Mouse (Mus musculus): ENCODE data around the gene Ccdc171.
"Not testable (repeated sequence)": the region's sequence is repeated elsewhere in the genome, so short reads cannot be mapped to it uniquely, and the experiment has no call there.

Ccdc171 gene

DNA sequence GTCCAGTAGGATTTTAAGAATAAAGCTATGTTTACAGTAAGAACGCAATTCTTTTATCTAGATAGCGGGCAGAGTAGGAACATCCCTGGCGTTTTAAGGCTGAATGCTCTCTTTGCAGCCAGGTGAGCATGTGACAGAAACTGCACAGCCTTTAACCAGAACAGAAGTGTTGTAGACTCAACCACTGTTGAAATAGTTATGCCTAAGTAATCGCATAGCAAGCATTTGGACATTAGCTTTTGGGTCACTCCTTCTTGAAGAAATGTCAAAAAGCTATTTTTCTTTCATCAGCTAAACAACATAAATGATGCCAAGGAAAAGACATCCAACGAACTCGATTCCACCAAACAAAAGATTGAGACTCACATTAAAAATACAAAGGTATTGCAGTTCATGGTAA lies 131.7 kb downstream of the Ccdc171 start:
- no peak for DNase-seq

DNA sequence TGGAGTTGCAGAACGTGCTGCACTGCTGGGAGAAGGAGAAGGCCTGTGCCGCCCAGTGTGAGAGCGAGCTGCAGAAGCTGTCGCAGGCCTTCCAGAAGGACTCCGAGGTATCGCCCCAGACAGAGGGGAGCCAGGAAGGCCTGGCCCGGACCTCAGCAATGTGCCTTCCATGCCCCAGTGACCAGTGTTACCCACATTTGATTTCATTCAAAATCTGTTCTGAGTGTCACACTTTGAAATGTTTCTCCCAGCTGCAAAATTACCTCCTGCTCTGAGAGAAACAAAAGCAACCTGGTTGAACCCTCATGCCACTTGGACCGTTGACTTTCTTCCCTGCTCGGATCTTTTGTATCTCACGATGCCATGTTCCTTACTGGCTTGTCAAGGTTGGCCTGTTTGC lies 133.1 kb downstream of the Ccdc171 start:
- no peak for DNase-seq

DNA sequence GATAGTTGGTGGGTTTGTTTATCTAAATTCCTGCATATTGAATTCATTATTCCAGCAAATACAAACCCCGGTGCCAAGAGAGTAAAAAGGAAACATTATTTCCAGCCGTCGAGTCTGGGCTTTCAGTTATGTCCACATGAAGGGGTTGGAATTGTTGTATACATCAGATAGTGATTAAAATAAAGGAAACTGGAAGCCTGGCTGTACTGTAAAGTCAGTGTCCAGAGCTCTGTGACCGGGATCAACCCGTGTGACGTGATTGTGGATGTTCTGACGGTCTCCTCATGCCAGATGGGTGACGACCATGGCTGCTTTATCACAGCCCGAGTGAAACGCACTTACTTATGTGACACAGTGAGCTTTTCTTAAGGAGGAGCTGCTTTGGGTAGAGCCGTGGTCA lies 134.1 kb downstream of the Ccdc171 start:
- DNase-seq, result no peak

GRCm38 (mm10) chr4:83661519-83662271 lies 136.3 kb downstream of the Ccdc171 start:
- no peak for DNase-seq

DNA sequence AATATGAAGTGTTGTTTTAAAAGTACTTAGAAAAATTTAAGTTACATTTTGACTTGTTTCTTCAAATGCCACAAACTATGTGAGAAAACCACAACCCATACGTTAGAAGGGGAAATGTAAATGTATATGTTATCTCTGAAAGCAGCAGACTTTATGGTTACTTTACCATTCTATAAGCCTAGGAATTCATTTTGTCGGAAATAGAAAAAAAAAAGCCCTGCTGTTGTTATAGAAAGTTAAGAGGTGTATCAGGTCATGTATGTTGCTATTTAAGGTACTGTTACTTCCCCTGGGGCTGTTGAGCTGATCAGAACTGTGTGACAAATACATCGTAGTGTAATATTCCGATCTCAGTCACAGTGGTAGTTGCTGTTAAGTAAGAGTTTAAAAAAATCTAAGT lies 137.0 kb downstream of the Ccdc171 start:
- DNase-seq, result no peak

DNA sequence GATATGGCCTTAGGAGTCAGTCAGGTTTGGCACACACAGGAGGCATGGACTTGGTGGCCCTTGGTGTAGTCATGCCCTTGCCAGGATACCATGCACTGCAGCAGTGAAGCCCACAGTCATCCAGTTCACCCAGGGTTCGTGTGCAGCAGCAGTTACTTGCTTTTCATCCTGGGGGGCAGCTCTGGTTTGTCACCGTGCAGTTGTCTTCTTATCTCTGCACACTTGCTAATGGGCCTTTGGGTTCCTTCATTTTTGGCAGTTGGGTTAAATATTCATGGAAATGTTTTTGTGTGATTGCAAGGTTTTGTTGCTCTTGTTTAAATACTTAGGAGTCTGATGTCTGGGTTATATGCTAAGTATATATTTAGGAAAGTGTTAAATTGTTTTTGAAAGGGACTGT lies 144.2 kb downstream of the Ccdc171 start:
- DNase-seq, result no peak

DNA sequence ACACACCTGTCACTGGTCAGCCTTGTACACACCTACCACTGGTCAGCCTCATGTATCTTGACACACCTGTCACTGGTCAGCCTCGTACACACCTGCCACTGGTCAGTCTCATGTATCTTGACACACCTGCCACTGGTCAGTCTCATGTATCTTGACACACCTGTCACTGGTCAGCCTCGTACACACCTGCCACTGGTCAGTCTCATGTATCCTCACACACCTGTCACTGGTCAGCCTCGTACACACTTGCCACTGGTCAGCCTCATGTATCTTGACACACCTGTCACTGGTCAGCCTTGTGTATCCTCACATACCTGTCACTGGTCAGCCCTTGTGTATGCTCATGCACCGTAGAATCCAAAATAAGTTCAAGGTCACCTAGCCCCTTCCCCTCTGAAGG lies 150.0 kb downstream of the Ccdc171 start:
- DNase-seq, result not testable (repeated sequence)

DNA sequence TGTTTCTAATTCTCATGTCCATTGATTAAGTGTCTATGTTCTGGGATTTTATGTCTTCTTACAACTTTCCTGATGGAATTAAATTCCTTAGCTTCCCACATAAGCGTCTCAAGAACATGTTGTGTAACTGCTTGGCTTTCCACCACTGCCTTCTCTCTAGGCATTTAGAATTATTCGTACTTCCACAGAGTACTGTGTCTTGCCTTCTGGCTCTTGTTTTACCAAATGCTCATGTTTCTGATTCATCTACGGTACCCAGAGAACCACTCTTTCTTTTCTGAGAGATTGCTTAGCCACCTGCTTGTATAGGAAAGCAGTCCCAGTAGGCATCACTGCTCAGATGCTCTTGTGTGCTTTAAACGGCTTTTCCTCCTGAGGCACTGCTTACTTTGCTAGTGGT lies 151.1 kb downstream of the Ccdc171 start:
- DNase-seq, result no peak

GRCm38 (mm10) chr4:83681081-83681480 lies 155.7 kb downstream of the Ccdc171 start:
- no peak for DNase-seq

GRCm38 (mm10) chr4:83682866-83683265 lies 157.5 kb downstream of the Ccdc171 start:
- no peak for DNase-seq

DNA sequence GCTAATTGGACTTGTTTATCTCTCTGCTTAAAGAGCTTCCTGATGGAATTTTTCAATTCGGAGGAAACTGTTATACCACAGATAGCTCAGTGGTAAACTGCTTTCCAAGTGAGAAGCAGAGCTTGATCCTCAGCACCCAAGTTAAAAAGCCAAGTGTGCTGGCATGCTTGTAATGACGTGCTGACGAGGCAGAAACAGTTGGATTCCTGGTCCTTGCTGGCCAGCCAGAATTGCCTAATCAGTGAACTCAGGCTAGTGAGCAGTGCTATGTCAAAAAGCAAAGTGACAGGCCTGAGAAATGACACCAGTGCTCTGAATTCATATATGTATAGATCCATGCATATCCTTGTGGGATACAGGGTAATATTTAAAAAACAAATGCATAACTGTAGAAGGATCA lies 174.8 kb downstream of the Ccdc171 start:
- DNase-seq, result no peak

DNA sequence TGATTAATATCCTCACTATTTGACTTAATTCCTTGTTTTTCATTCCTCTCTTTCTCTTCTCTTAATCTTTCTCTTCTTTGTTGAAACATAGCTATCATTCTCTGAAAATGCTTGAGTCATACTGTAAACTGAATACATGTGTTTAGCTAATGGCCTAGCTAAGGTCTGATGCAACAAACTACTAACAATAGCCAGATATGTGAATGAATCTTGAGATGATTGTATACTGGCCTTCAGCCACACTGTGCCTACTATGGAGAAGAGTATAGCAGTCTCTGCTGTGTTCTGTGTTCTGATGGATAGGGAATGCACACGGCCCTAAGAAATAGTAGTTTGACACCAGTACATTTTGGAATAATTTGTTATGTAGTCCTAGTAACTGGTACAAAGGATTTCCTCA lies 191.7 kb downstream of the Ccdc171 start:
- no peak for DNase-seq

- DNase-seq, result no peak
Observed at GRCm38 (mm10) chr4:83719816-83720215, 194.5 kb downstream of the Ccdc171 start.

- DNase-seq, result peak in 1 of 2 experiments; percentile 5
Observed at GRCm38 (mm10) chr4:83725136-83725535, 199.8 kb downstream of the Ccdc171 start.

GRCm38 (mm10) chr4:83739137-83739890 lies 214.0 kb downstream of the Ccdc171 start:
- no peak for DNase-seq

DNA sequence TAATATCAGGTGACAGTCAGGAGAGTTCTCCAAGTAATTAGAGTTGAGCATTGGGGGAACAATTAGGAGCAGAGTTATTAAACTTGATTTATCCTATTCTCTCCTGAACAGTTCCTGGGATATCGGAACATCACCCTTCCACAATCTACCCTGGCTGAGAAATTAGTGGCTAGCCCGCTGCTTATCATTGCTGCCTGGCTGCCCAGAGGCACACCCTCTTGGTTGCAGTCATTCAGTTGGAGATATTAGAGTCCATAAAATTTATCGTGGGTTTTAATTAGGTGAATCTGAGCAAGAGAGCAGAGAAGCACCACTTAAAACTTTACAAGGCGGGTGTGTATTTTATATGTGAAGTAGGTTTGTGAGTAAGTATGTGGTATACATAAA lies 214.5 kb downstream of the Ccdc171 start:
- no peak for DNase-seq

- DNase-seq, result no peak
Observed at GRCm38 (mm10) chr4:83742806-83743460, 217.6 kb downstream of the Ccdc171 start.

DNA sequence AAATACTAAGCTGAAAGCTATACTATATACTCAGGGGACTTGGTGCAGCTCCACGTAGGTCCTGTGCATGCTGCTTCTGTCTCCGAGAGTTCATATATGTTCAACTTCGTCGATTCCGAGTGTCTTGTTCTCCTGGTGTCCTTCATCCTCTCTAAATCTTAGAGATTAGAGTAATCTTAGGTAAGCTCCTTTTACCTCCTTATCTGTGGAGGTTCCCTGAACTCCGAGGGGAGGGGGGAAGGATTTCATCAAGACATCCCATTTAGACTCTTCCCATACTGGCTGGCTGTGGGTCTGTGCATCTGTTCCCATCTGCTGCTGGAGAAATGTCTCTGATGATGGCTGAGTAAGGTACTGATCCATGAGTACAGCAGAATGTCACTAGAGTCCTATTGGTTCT lies 249.8 kb downstream of the Ccdc171 start:
- no peak for DNase-seq

- no peak for DNase-seq
Observed at GRCm38 (mm10) chr4:83780044-83780443, 254.7 kb downstream of the Ccdc171 start.

GRCm38 (mm10) chr4:83785115-83785514 lies 259.8 kb downstream of the Ccdc171 start:
- DNase-seq, result no peak

DNA sequence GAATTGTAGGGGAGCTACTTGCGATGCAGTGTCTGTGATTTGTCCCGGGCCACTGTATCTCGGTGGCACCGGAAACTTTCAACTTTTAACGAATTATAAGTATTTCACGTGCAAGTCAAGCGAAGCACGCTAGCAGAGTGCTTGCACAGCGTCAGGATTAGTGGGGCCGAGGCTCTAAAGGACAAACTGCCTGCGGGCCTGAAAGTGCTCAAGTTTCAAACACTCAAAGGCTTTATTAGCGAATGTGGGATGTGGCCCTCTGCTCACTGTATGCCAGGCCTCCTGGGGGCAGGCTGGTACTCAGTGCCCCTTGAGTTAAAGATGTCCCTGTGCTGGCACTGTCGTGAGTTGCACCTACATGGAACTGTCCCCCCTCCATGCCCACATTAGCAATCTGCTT lies 266.5 kb downstream of the Ccdc171 start:
- DNase-seq, result no peak

GRCm38 (mm10) chr4:83794315-83794922 lies 269.1 kb downstream of the Ccdc171 start:
- peak; percentile 48 to 56 for DNase-seq

DNA sequence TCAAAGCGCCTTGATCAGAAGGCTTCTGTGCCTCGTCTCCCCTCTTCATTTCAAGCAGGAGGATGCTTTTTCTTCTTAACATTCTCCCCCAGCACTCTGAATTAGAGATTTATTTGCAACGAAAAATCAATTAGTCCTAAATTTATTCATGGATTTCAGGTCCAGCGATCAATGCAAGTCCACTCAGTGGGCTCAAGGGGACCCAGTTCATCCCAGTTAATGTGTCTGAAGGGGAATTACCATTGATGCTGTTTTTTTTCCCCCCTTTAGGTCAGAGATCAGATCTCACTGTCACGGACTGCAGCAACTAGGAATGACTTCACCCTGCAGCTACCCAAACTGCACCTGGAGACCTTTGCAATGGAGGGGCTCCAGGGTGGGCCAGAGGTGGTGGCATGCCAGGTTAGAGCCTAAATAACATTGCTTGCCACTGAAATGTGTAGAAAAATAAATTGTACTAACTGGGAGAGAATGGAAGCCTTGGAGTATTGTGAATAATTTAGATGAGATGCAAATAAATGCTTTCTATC lies 269.6 kb downstream of the Ccdc171 start:
- DNase-seq, result no peak

Measured in cerebellum, postnatal 36 days (tissue).